Comparison of ENCODE assay signal across 8 mouse cellular contexts in the genomic region with DNA sequence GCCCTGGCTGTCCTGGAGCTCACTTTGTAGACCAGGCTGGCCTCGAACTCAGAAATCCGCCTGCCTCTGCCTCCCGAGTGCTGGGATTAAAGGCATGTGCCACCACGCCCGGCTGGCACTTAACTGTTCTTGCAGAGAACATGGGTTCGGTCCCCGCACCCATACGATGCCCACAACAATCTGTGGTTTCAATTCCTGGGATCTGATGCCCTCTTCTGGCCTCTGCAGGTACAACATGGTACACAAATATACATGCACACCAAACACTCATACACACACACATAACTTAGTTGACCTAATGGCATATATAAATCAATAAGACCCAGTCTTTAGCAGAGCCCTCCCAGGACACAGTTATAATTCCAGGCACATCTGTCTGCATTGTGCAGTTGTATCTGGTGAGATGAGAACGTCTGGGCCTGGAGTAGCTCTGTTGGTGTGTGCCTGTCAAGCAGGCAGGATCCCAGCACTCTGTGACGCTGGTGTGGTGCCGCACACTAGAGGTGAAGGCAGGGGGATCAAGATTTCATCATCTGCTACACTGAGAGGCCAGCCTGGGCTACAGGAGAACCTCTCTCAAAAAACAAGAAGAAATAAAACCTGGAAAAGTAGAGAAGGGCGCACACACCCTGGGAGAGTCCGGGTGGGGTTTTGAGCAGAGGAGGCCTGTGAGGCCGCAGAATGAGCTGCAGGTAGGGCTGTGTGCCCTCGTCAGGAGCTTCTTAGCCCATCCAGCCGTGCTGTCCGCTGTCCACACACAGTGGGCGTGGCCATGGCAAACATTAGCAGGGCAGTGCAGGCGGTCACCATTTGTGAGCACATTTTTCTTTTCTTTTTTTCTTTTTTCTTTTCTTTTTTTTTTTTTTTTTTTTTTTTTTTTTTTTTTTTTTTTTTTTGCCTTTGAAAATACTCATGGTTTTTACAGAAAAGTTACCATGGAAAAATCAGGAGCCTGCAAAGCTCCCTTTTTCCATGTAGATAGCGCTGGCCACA. TPM values are rescaled to one million over a fixed set of nuclear protein-coding genes. Genes with fewer than 3 reads are reported as not detected.
DNase-seq lines count a peak whose midpoint lies in the region; ATAC-seq and TF ChIP-seq lines count a peak whose summit lies in the region.

No protein-coding gene starts in this region.

- no peak overlapping the region for H3K27ac ChIP-seq in forebrain, postnatal 0 days (ENCODE audit: low read depth, low read length)
- H3K27ac ChIP-seq in forebrain, embryonic 16.5 days (ENCODE audit: low read length) = no peak overlapping the region
- no peak overlapping the region for H3K27ac ChIP-seq in embryonic facial prominence, embryonic 10.5 days (replicated peaks)
- no peak overlapping the region for H3K27ac ChIP-seq in lung, embryonic 16.5 days (ENCODE audit: low read length)

- H3K36me3 ChIP-seq in forebrain, postnatal 0 days (ENCODE audit: insufficient read depth) = peaks cover 71% of the 10 kb centered on the region
- peaks cover 27% of the 10 kb centered on the region for H3K36me3 ChIP-seq in forebrain, embryonic 16.5 days (ENCODE audit: control insufficient read depth, insufficient read depth)
- H3K36me3 ChIP-seq in embryonic facial prominence, embryonic 10.5 days (replicated peaks) = peaks cover 88% of the 10 kb centered on the region
- H3K36me3 ChIP-seq in lung, embryonic 16.5 days (ENCODE audit: control insufficient read depth, insufficient read depth, low read length) = peaks cover 23% of the 10 kb centered on the region

- peak; percentile 11 for DNase-seq in forebrain, postnatal 0 days
- peak; percentile 49 for DNase-seq in 3134 (ENCODE audit: extremely low read depth, insufficient read length, low spot score)
- peak; percentile 77 for DNase-seq in ZHBTc4 (ENCODE audit: low read depth, low spot score)
- DNase-seq in embryonic facial prominence, embryonic 10.5 days (ENCODE audit: low spot score) = peak; percentile 37
- DNase-seq in kidney, postnatal 10 days = peak; percentile 73
- DNase-seq in spleen, postnatal 4 days (ENCODE audit: low spot score in 2 of 2) = peak; percentile 51 to 78

- WGBS in forebrain, postnatal 0 days = 86% methylated on average over 18 of the region's 20 CpGs
- 85% methylated on average over 20 of the region's 20 CpGs for WGBS in forebrain, embryonic 16.5 days
- WGBS in embryonic facial prominence, embryonic 10.5 days = 87% methylated on average over 20 of the region's 20 CpGs
- 80% methylated on average over 19 of the region's 20 CpGs for WGBS in lung, embryonic 16.5 days

- TF ChIP-seq CTCF in forebrain, postnatal 0 days (IDR thresholded peaks at IDR 0.05; ENCODE audit: low read depth) = peak; percentile 62

- H3K4me3 ChIP-seq in forebrain, postnatal 0 days (ENCODE audit: low read depth, low read length) = no peak overlapping the region
- H3K4me3 ChIP-seq in forebrain, embryonic 16.5 days (replicated peaks; ENCODE audit: low read length) = no peak overlapping the region
- H3K4me3 ChIP-seq in embryonic facial prominence, embryonic 10.5 days = no peak overlapping the region
- no peak overlapping the region for H3K4me3 ChIP-seq in lung, embryonic 16.5 days (ENCODE audit: low read length)

- no peaks in the 10 kb centered on the region for H3K4me1 ChIP-seq in forebrain, postnatal 0 days (ENCODE audit: insufficient read depth)
- H3K4me1 ChIP-seq in forebrain, embryonic 16.5 days (replicated peaks; ENCODE audit: control insufficient read depth, insufficient read depth, low read length) = no peaks in the 10 kb centered on the region
- no peaks in the 10 kb centered on the region for H3K4me1 ChIP-seq in embryonic facial prominence, embryonic 10.5 days
- no peaks in the 10 kb centered on the region for H3K4me1 ChIP-seq in lung, embryonic 16.5 days (replicated peaks; ENCODE audit: control insufficient read depth, insufficient read depth, low read length)

- ATAC-seq in forebrain, postnatal 0 days = no peak
- no peak for ATAC-seq in forebrain, embryonic 16.5 days
- peak; percentile 45; the same call in 1 of the 2 replicates for ATAC-seq in lung, embryonic 16.5 days (ENCODE audit: low read depth)

- H3K4me2 ChIP-seq in forebrain, postnatal 0 days (ENCODE audit: low read depth) = no peak overlapping the region
- no peak overlapping the region for H3K4me2 ChIP-seq in forebrain, embryonic 16.5 days (ENCODE audit: low read length)
- no peak overlapping the region for H3K4me2 ChIP-seq in lung, embryonic 16.5 days (ENCODE audit: low read depth, low read length)

- H3K9me3 ChIP-seq in forebrain, postnatal 0 days (ENCODE audit: low read length) = no peaks in the 10 kb centered on the region
- H3K9me3 ChIP-seq in forebrain, embryonic 16.5 days (ENCODE audit: control insufficient read depth, low read length) = no peaks in the 10 kb centered on the region
- H3K9me3 ChIP-seq in embryonic facial prominence, embryonic 10.5 days = no peaks in the 10 kb centered on the region
- H3K9me3 ChIP-seq in lung, embryonic 16.5 days (ENCODE audit: control insufficient read depth, low read length) = no peaks in the 10 kb centered on the region

- H3K9ac ChIP-seq in forebrain, postnatal 0 days = no peak overlapping the region
- H3K9ac ChIP-seq in forebrain, embryonic 16.5 days (replicated peaks; ENCODE audit: low read depth, low read length) = no peak overlapping the region
- H3K9ac ChIP-seq in lung, embryonic 16.5 days (ENCODE audit: low read length) = no peak overlapping the region

- no peaks in the 10 kb centered on the region for H3K27me3 ChIP-seq in forebrain, postnatal 0 days (ENCODE audit: insufficient read depth, low read length)
- no peaks in the 10 kb centered on the region for H3K27me3 ChIP-seq in forebrain, embryonic 16.5 days (replicated peaks; ENCODE audit: control insufficient read depth, insufficient read depth, low read length)
- no peaks in the 10 kb centered on the region for H3K27me3 ChIP-seq in embryonic facial prominence, embryonic 10.5 days (replicated peaks; ENCODE audit: low read depth, poor library complexity, severe bottlenecking)
- no peaks in the 10 kb centered on the region for H3K27me3 ChIP-seq in lung, embryonic 16.5 days (ENCODE audit: control insufficient read depth, insufficient read depth, low read depth, low read length)

RNA-seq across cellular contexts. Expression of gene Tmed1, which starts 40.7 kb away (rescaled TPM):
- total RNA-seq in forebrain, postnatal 0 days (2014; rRNA removed) = 44.2 and 45.1 TPM in 2 replicates
- 51.9 and 52.8 TPM in 2 replicates for polyA plus RNA-seq in forebrain, postnatal 0 days (2015; fragmentation: Nextera tagmentation; extraction: Ambion mirVana)
- polyA plus RNA-seq in forebrain, embryonic 16.5 days (2015; fragmentation: Nextera tagmentation; extraction: Ambion mirVana) = 52.7 and 54.6 TPM in 2 replicates
- polyA plus RNA-seq in embryonic facial prominence, embryonic 10.5 days (2016; fragmentation: Nextera tagmentation; extraction: Ambion mirVana) = 119 and 121 TPM in 2 replicates
- polyA plus RNA-seq in lung, embryonic 16.5 days (2015; fragmentation: Nextera tagmentation; extraction: Ambion mirVana) = 115 and 118 TPM in 2 replicates

RNA-seq across cellular contexts. Expression of gene Dnm2, which starts 44.6 kb away (rescaled TPM):
- total RNA-seq in forebrain, postnatal 0 days (2014; rRNA removed) = 65.6 and 68.5 TPM in 2 replicates
- polyA plus RNA-seq in forebrain, postnatal 0 days (2015; fragmentation: Nextera tagmentation; extraction: Ambion mirVana) = 56.0 and 64.0 TPM in 2 replicates
- polyA plus RNA-seq in forebrain, embryonic 16.5 days (2015; fragmentation: Nextera tagmentation; extraction: Ambion mirVana) = 76.1 and 82.5 TPM in 2 replicates
- polyA plus RNA-seq in embryonic facial prominence, embryonic 10.5 days (2016; fragmentation: Nextera tagmentation; extraction: Ambion mirVana) = 72.9 and 73.7 TPM in 2 replicates
- polyA plus RNA-seq in lung, embryonic 16.5 days (2015; fragmentation: Nextera tagmentation; extraction: Ambion mirVana) = 77.5 and 78.2 TPM in 2 replicates

RNA-seq across cellular contexts. Expression of gene AB124611, which starts 56.6 kb away (rescaled TPM):
- total RNA-seq in forebrain, postnatal 0 days (2014; rRNA removed) = 0.14 and 2.2 TPM in 2 replicates
- polyA plus RNA-seq in forebrain, postnatal 0 days (2015; fragmentation: Nextera tagmentation; extraction: Ambion mirVana) = 0.87 and 0.98 TPM in 2 replicates
- polyA plus RNA-seq in forebrain, embryonic 16.5 days (2015; fragmentation: Nextera tagmentation; extraction: Ambion mirVana) = 2.8 and 3.5 TPM in 2 replicates
- 4.7 and 4.9 TPM in 2 replicates for polyA plus RNA-seq in embryonic facial prominence, embryonic 10.5 days (2016; fragmentation: Nextera tagmentation; extraction: Ambion mirVana)
- polyA plus RNA-seq in lung, embryonic 16.5 days (2015; fragmentation: Nextera tagmentation; extraction: Ambion mirVana) = 3.9 and 4.0 TPM in 2 replicates

RNA-seq across cellular contexts. Expression of gene Qtrt1, which starts 57.7 kb away (rescaled TPM):
- 37.7 and 51.7 TPM in 2 replicates for total RNA-seq in forebrain, postnatal 0 days (2014; rRNA removed)
- 34.8 and 43.9 TPM in 2 replicates for polyA plus RNA-seq in forebrain, postnatal 0 days (2015; fragmentation: Nextera tagmentation; extraction: Ambion mirVana)
- polyA plus RNA-seq in forebrain, embryonic 16.5 days (2015; fragmentation: Nextera tagmentation; extraction: Ambion mirVana) = 48.4 and 53.8 TPM in 2 replicates
- 64.0 and 71.1 TPM in 2 replicates for polyA plus RNA-seq in embryonic facial prominence, embryonic 10.5 days (2016; fragmentation: Nextera tagmentation; extraction: Ambion mirVana)
- 37.3 and 37.5 TPM in 2 replicates for polyA plus RNA-seq in lung, embryonic 16.5 days (2015; fragmentation: Nextera tagmentation; extraction: Ambion mirVana)

Comparison
In these comparisons a context has a peak if more than half of its experiments do, and no peak if none do; other contexts are left out.
1. DNase-seq: peak in every context shown above with its lines; median percentile 77 in ZHBTc4; 73 in kidney, postnatal 10 days; 64 in spleen, postnatal 4 days; 49 in 3134; 37 in embryonic facial prominence, embryonic 10.5 days; 11 in forebrain, postnatal 0 days.